16 mouse cellular contexts compared by ENCODE assay signal in the genomic region with DNA sequence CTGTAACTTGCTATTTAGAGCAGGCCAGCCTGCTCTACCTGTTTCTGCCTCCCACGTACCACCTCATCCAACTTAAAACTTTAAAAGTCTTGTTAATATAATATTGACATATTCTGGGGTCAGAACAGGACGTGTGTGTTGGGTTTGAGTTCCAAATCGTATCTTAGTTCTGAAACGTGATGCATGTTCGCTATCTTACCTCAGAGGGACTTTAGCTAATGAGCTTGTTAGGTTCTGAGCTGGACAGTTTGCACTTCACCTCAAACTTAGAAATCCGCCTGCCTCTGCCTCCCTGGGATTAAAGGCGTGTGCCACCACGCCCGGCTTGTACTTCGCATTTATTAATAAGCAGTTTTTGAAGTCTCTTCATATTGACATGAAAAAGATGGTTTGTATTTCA.
"Had no signal": no experiment of that assay in that cellular context is flagged by ENCODE, and none has a peak within 500 bp of the region (broad histone marks: within the 10 kb centered on the region; RNA-seq: fewer than 3 reads in every experiment).

No protein-coding gene starts in this region.

- H3K27me3 ChIP-seq: neural tube, embryonic 13.5 days; neural tube, embryonic 15.5 days; stomach, embryonic 15.5 days had no signal

- H3K4me2 ChIP-seq: neural tube, embryonic 13.5 days; neural tube, embryonic 15.5 days; stomach, embryonic 15.5 days had no signal

- H3K9ac ChIP-seq: neural tube, embryonic 13.5 days; neural tube, embryonic 15.5 days; stomach, embryonic 15.5 days had no signal

- H3K9me3 ChIP-seq: neural tube, embryonic 13.5 days; neural tube, embryonic 15.5 days; stomach, embryonic 15.5 days had no signal

- H3K4me1 ChIP-seq: neural tube, embryonic 13.5 days; neural tube, embryonic 15.5 days; stomach, embryonic 15.5 days had no signal

- H3K27ac ChIP-seq: neural tube, embryonic 13.5 days; neural tube, embryonic 15.5 days; stomach, embryonic 15.5 days; stomach, postnatal 0 days had no signal

- H3K4me3 ChIP-seq: neural tube, embryonic 13.5 days; neural tube, embryonic 15.5 days; stomach, embryonic 15.5 days had no signal

- DNase-seq: retina, postnatal 1 day; right cerebral cortex, adult 18-20 months; right cerebral cortex, postnatal 14 days; right cerebral cortex, postnatal 25 days; right cerebral cortex, postnatal 4 days; spleen, adult 18-20 months; thymus, adult 18-20 months; thymus, adult 2 months; thymus, postnatal 14 days; thymus, postnatal 25 days; thymus, postnatal 36 days; thymus, postnatal 4 days had no signal
